Mouse (Mus musculus) stomach, embryonic 16.5 days (tissue): ENCODE measurements around the gene Apc2. TPM values are rescaled to one million over a fixed set of nuclear protein-coding genes. Genes with fewer than 3 reads are reported as not detected.
A peak's percentile ranks its signal among the peaks of the same experiment; 100 is the strongest.

Experiments
- ATAC-seq: fragments of 200-750 bp; cut with Nextera tagmentation; 2 replicates; pipeline ENCODE4 v1.8.0; 2017; ENCODE audit warnings: moderate number of reproducible peaks, moderate TSS enrichment; ENCODE audit not compliant: insufficient read depth, low FRiP score
- H3K27ac ChIP-seq: fragments of 300-500 bp; sonication (generic); 2 replicates; pipeline ENCODE4 v1.5.1; 2014; ENCODE audit warnings: low read length
- H3K27me3 ChIP-seq: fragments of 300-500 bp; sonication (generic); 2 replicates; pipeline ENCODE4 v1.6.1; 2014; ENCODE audit warnings: low read length, control low read depth, mixed read lengths; ENCODE audit not compliant: control insufficient read depth, insufficient read depth
- H3K36me3 ChIP-seq: fragments of 300-500 bp; sonication (generic); 2 replicates; pipeline ENCODE4 v1.6.1; 2014; ENCODE audit warnings: low read length; ENCODE audit not compliant: control insufficient read depth, insufficient read depth
- H3K4me1 ChIP-seq: fragments of 300-500 bp; sonication (generic); 2 replicates; pipeline ENCODE4 v1.6.1; 2014; ENCODE audit warnings: low read length, control low read depth, mixed read lengths; ENCODE audit not compliant: control insufficient read depth, insufficient read depth
- H3K4me2 ChIP-seq: fragments of 300-500 bp; sonication (generic); 2 replicates; pipeline ENCODE4 v1.6.1; 2014; ENCODE audit warnings: low read depth, low read length, mixed read lengths
- H3K4me3 ChIP-seq: fragments of 300-500 bp; sonication (generic); replicated peaks from 2 replicates; pipeline ENCODE4 v1.5.1; 2014; ENCODE audit warnings: mild to moderate bottlenecking, low read length
- H3K9ac ChIP-seq: fragments of 300-500 bp; sonication (generic); 2 replicates; pipeline ENCODE4 v1.6.1; 2014; ENCODE audit warnings: low read length
- H3K9me3 ChIP-seq: fragments of 300-500 bp; sonication (generic); replicated peaks from 2 replicates; pipeline ENCODE4 v1.6.1; 2016; ENCODE audit warnings: low read length, control low read depth; ENCODE audit not compliant: control insufficient read depth
- WGBS: fragments of 180-500 bp; shearing (Covaris S2); extraction: QIAGEN DNeasy Blood & Tissue Kit; methylation state at CpG from one replicate; pipeline ENCODE4 v1.1.7; 2014; 5-methylcytosine and 5-hydroxymethylcytosine counted together
- microRNA-seq: library from miRNA; unstranded; fragments of <30 nt; microRNA quantifications from one replicate; pipeline ENCODE4, GENCODE M21; 2016
- polyA plus RNA-seq: library from polyadenylated mRNA; unstranded; fragments of >200 nt; fragmentation: Nextera tagmentation; extraction: Ambion mirVana; gene quantifications from 2 replicates; pipeline ENCODE4 v1.2.1, GENCODE M21; 2015

The Apc2 gene
- polyA plus RNA-seq, 1 experiment from 2014 or later, result 4.3 TPM

DNA sequence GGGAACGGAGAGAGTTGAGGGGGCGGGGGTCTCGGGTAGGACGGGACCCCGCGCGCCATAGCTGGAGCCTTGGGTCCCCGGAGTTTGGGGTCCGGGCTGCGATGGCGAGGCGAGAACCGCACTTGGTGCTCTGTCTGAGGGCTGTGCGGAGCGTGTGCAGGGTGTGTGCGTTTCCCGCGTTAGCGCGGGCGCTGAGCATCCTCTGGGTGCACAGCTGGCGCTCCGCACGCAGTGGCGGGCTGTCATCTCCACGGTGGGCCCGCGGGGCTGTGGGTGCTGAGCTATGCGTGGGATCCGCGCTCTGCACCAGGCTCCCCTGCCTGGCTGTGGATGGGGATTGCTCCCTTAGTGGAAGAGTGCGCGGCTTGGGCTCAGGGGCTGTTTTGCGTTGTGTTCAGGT is 61.0 kb downstream of the Apc2 start:
- H3K27me3 ChIP-seq, result peaks cover 55% of the 10 kb centered on the region
- no peaks in the 10 kb centered on the region for H3K9me3 ChIP-seq
- ATAC-seq, result no peak
- no peaks in the 10 kb centered on the region for H3K36me3 ChIP-seq
- no peak overlapping the region for H3K27ac ChIP-seq
- peaks cover 22% of the 10 kb centered on the region for H3K4me1 ChIP-seq
- 0 out of 2 replicates have a peak overlapping the region, but pooled peaks have one; percentile 7 for H3K9ac ChIP-seq
- 3% methylated on average over 34 of the region's 34 CpGs for WGBS
- peak overlapping the region; percentile 49 for H3K4me2 ChIP-seq
- peak overlapping the region; percentile 21 for H3K4me3 ChIP-seq

DNA sequence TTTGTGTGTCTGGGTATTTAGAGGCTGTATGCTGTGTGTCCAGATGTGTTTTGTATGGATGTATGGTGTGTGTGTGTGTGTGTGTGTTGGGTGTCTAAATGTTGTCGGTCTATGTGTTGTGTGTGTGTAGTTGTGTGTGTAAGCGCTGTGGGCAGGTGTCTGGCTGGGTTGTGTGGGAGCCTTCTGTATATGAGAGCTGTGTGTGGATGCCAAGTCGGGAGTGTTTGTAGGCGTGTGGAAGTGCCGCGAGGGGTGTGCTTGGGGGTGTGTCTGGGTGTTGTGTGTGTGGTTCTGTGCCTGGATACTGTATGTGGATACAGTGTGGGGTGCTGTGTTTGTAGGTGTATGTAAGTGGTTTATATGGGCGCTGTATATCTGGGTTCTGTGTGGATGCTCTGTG is 61.6 kb downstream of the Apc2 start:
- 28% methylated on average over 7 of the region's 7 CpGs for WGBS

DNA sequence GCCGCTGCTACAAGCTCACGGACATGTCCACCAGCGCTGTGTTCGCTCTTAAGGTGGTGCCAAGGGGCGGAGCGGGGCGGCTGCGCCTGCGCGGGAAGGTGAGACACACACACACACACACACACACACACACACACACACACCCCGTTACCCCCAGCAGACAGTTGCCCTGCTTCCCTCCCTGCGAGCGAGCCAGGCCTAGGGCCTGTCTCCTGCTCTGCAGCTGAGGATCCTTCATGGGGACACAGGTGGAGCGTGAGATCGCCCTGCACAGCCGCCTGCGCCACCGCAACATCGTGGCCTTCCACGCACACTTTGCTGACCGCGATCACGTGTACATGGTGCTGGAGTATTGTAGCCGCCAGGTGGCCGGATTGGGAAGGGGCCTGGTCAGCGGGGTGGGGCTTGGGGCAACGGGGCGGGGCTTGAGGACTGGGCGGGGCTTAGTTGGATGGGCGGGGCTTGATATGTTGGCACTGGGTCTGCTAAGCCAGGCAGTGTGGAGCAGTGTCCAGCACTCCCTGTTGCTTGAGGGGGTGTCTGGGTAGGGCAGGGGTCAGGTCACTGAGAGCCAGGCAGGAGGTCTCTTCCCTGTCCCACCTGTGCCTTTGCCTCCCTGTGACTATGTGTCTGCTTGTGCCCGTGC is 62.3 kb downstream of the Apc2 start:
- peaks cover 45% of the 10 kb centered on the region for H3K27me3 ChIP-seq

More for the DNA sequence above, 61.6 kb downstream of the Apc2 start:
- Histone ChIP-seq H3K9ac (no peak overlapping the region), H3K4me1 (peaks cover 22% of the 10 kb centered on the region), H3K9me3 (no peaks in the 10 kb centered on the region), H3K4me3 (no peak overlapping the region), H3K36me3 (no peaks in the 10 kb centered on the region), H3K4me2 (peak overlapping the region; percentile 51; the same call in 1 of the 2 replicates), H3K27me3 (peaks cover 49% of the 10 kb centered on the region), H3K27ac (no peak overlapping the region)
- 0 out of 2 replicates have a peak, but pooled peaks have one; percentile 22 for ATAC-seq

DNA sequence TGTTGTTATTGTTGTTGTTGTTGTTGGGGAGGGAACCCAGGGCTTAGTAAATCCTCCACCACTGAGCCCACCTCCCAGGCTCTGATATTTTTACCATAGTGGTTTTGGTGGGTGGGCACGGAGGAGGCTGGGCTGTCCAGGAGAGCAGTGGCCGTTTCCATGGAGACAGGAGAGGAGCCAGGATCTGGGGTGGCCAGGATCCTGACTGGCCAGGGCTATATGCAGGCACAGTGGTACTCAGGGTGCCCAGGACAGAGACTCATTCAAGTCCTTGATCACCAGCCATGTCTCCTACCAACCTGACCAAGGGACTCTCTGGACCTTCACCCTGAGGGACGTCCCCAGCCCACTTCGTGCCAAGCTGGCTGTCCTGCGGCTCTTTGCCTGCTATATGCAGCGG is 68.0 kb downstream of the Apc2 start:
- H3K9ac ChIP-seq, result no peak overlapping the region

More for the DNA sequence above, 62.3 kb downstream of the Apc2 start:
- WGBS, result 8% methylated on average over 31 of the region's 31 CpGs
- Histone ChIP-seq H3K4me2 (peak overlapping the region; percentile 51), H3K9me3 (no peaks in the 10 kb centered on the region), H3K27ac (no peak overlapping the region), H3K4me3 (peak overlapping the region; percentile 33), H3K9ac (no peak overlapping the region), H3K36me3 (no peaks in the 10 kb centered on the region), H3K4me1 (peaks cover 22% of the 10 kb centered on the region)
- peak; percentile 59 for ATAC-seq

DNA sequence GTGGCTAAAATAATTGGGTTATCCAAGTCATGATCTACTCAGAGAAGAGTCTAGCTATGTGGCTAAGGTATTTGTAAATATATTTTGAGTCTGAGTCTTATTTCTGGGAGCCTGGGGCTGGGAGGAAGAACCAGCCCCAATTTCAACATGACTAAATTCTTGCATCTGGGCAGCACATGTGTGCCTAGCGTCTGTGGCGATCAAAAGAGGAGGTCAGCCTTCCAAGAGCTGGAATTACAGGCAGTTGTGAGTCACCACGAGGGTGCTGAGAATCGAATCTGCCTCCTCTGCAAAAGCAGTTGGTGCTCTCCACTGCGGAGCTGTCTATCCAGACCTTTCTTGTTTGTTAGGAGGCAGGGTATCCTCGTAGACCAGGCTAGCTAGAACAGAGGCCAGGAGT is 70.0 kb downstream of the Apc2 start:
- no peak overlapping the region for H3K4me3 ChIP-seq
- no peaks in the 10 kb centered on the region for H3K36me3 ChIP-seq
- no peak overlapping the region for H3K9ac ChIP-seq
- WGBS, result 73% methylated on average over 6 of the region's 6 CpGs
- H3K27ac ChIP-seq, result no peak overlapping the region
- no peak overlapping the region for H3K4me2 ChIP-seq
- no peaks in the 10 kb centered on the region for H3K4me1 ChIP-seq
- no peaks in the 10 kb centered on the region for H3K9me3 ChIP-seq
- no peak for ATAC-seq
- no peaks in the 10 kb centered on the region; the same call in 1 of the 2 replicates for H3K27me3 ChIP-seq

More for the DNA sequence above, 68.0 kb downstream of the Apc2 start:
- WGBS, result 44% methylated on average over 6 of the region's 6 CpGs
- Histone ChIP-seq H3K4me3 (no peak overlapping the region), H3K27me3 (peaks cover 1% of the 10 kb centered on the region), H3K9me3 (no peaks in the 10 kb centered on the region), H3K4me1 (no peaks in the 10 kb centered on the region), H3K27ac (no peak overlapping the region), H3K4me2 (no peak overlapping the region), H3K36me3 (no peaks in the 10 kb centered on the region)
- no peak for ATAC-seq

Small RNAs within 50 kb of the gene (microRNA-seq; reads per million reads assigned to microRNA genes)
- 1.2 reads per million for gene Mir6911

Other genes with a start within 250 kb of the Apc2 start
- gene Gpx4, start 248.8 kb upstream of the Apc2 start, polyA plus RNA-seq, result 445 and 507 TPM in 2 replicates
- gene Sbno2, start 190.4 kb upstream of the Apc2 start, polyA plus RNA-seq, result 17.2 and 19.0 TPM in 2 replicates
- 14.5 and 14.8 TPM in 2 replicates for gene Stk11, start 180.2 kb upstream of the Apc2 start, polyA plus RNA-seq
- 536 and 594 TPM in 2 replicates for gene Atp5d, start 157.3 kb upstream of the Apc2 start, polyA plus RNA-seq
- gene Cbarp, start 155.1 kb upstream of the Apc2 start, polyA plus RNA-seq, result 3.1 and 3.9 TPM in 2 replicates
- gene Midn, start 147.7 kb upstream of the Apc2 start, polyA plus RNA-seq, result 7.8 and 9.8 TPM in 2 replicates
- 69.8 and 80.8 TPM in 2 replicates for gene Cirbp, start 130.0 kb upstream of the Apc2 start, polyA plus RNA-seq
- 16.4 and 16.6 TPM in 2 replicates for gene 1600002K03Rik, start 123.0 kb upstream of the Apc2 start, polyA plus RNA-seq
- gene Efna2, start 116.5 kb upstream of the Apc2 start, polyA plus RNA-seq, result 9.3 and 10.5 TPM in 2 replicates
- 50.8 and 51.6 TPM in 2 replicates for gene Mum1, start 69.5 kb upstream of the Apc2 start, polyA plus RNA-seq
- gene Ndufs7, start 46.9 kb upstream of the Apc2 start, polyA plus RNA-seq, result 340 and 344 TPM in 2 replicates
- gene Gamt, start 35.0 kb upstream of the Apc2 start, polyA plus RNA-seq, result 92.0 and 115 TPM in 2 replicates
- gene Dazap1, start 34.5 kb upstream of the Apc2 start, polyA plus RNA-seq, result 35.8 and 43.9 TPM in 2 replicates
- gene Rps15, start 3.5 kb upstream of the Apc2 start, polyA plus RNA-seq, result 807 and 821 TPM in 2 replicates
- 46.6 and 48.1 TPM in 2 replicates for gene 2310011J03Rik, start 24.6 kb downstream of the Apc2 start, polyA plus RNA-seq
- gene Pcsk4, start 33.5 kb downstream of the Apc2 start, polyA plus RNA-seq, result 3.7 and 4.4 TPM in 2 replicates
- 45.2 and 51.1 TPM in 2 replicates for gene Reep6, start 34.0 kb downstream of the Apc2 start, polyA plus RNA-seq
- 22.0 and 24.0 TPM in 2 replicates for gene Adamtsl5, start 52.4 kb downstream of the Apc2 start, polyA plus RNA-seq
- 0.14 and 0.61 TPM in 2 replicates for gene Plk5, start 60.5 kb downstream of the Apc2 start, polyA plus RNA-seq
- 3.0 and 4.1 TPM in 2 replicates for gene Mex3d, start 91.7 kb downstream of the Apc2 start, polyA plus RNA-seq
- gene Mbd3, start 103.6 kb downstream of the Apc2 start, polyA plus RNA-seq, result 131 and 139 TPM in 2 replicates
- 669 and 707 TPM in 2 replicates for gene Uqcr11, start 110.9 kb downstream of the Apc2 start, polyA plus RNA-seq
- 46.1 and 57.9 TPM in 2 replicates for gene Tcf3, start 137.7 kb downstream of the Apc2 start, polyA plus RNA-seq
- gene Onecut3, start 198.9 kb downstream of the Apc2 start, polyA plus RNA-seq, result 0.06 and 0.08 TPM in 2 replicates
- gene Atp8b3, start 243.1 kb downstream of the Apc2 start, polyA plus RNA-seq, result 0.12 and 0.21 TPM in 2 replicates